Mouse (Mus musculus) hematopoietic stem cell, adult 5-6 weeks (primary cell): ENCODE measurements around the gene Rab3c. TPM values are rescaled to one million over a fixed set of nuclear protein-coding genes. Genes with fewer than 3 reads are reported as not detected.

Experiments
- ATAC-seq, 2 experiments: fragments of 125-278 bp in 1 of 2; replicated peaks in 1 of 2; 2 replicates each; pipeline ENCODE4 v1.8.0; 2016 to 2017; ENCODE audit warnings: inconsistent platforms in 2 of 2, mild to moderate bottlenecking in 2 of 2, moderate number of reproducible peaks in 2 of 2, low read depth in 1 of 2, moderate TSS enrichment in 1 of 2; ENCODE audit not compliant: low FRiP score in 2 of 2, poor library complexity in 2 of 2, severe bottlenecking in 2 of 2, insufficient read depth in 1 of 2, low TSS enrichment in 1 of 2
- total RNA-seq: library from RNA; stranded (forward); fragments of 172-1452, 232-1000 nt; gene quantifications from 2 replicates; pipeline ENCODE4 v1.2.3, GENCODE M21; 2017

Rab3c gene
- total RNA-seq, 1 experiment from 2014 or later, result not detected

- ATAC-seq, result no peak
Observed at GRCm38 (mm10) chr13:110219195-110219594, 61.6 kb downstream of the Rab3c start.

DNA sequence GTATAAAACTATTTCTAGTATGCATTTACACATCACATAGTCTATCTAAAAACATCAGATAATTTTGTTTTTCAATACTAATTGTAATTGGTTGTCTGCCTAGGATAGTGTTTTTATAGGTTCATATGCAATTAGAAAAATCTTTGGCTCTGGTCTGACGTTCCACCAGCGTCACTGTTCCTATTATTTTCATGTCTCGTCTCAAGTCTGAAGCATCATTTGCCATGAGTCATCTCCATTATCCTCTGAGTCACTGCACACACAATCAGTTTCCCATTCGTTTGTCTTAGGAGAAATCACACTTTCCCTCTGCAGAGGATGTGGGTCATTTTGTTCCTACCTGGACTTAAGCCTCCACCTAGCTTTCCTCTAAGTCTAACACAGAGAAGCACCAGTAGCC lies 62.3 kb downstream of the Rab3c start:
- ATAC-seq, result no peak

GRCm38 (mm10) chr13:110211526-110212075 lies 69.2 kb downstream of the Rab3c start:
- ATAC-seq, result no peak

DNA sequence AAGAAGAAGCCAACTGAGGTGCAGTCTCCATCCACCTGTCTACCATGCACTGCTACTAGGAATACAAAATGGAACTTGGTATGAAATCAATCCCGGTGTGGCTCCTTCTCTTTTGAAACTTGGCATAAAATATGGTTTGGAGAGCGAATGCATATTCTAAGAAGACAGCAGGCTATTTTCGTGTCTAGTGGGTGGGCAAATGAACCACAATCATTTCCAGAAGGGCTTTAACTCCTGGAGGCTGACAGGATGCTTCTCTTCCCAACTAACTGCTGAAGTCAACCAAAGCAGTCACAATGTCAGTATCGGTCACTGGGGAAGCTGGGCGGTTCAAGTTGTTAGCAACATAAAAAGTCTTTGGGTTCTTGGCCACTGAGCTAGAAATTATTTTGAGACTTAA lies 81.9 kb downstream of the Rab3c start:
- ATAC-seq, result no peak

- ATAC-seq, result no peak; a peak in 1 of 4 replicates
Observed at GRCm38 (mm10) chr13:110190039-110190438, 90.8 kb downstream of the Rab3c start.

DNA sequence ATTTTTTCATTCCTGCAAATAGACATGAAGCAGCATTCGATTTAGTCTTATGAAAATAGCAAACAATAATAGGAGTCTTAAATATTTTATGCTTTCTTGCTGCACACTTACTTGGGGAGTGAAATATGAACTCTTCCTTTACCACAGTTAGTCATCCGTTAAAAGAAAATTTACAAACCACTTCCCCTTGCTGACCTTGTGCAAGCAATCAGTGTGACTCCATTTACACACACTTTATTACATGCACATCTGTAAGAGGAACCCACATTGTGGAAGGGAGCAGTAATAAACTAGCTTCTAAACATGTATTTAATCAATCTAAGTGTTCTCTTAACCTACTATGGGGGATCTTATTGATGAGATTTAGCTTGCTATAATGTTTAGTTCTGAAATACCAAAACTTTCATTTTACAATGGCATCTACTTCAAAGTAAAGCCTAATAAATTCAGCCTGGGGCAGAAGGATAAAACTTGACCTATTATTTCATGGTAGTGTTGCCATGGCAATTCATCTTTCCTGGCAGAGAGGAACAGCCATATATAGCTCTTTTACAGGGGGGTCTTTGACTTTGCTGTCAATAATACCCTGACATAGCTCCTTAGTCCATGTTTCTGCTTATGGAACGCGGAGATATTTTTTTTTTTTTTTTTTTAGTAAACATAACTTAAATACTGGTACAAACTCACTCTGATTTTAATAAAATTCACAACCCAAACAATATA lies 95.7 kb downstream of the Rab3c start:
- ATAC-seq, result peak; percentile 56 to 74; a peak in 3 of 4 replicates

- no peak for ATAC-seq
Observed at GRCm38 (mm10) chr13:110175651-110176050, 105.1 kb downstream of the Rab3c start.

DNA sequence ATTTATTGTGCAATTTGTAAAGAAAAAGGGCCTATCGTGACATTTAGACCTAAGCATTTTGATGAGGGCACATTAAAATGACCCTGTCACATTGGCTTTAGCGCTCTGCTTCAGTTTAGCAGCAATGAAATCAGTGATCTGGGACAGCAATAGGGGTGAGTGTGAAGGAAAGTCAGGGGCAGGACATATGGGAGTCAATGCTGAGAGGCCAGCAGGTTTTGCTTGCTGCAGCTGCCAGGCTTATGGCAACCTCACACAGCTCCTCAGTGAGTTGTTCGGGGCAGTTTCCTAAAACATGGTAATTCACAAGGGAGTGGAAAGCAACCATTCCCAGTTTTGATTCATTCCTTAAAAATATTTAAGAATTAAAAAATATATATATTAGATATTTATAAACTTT lies 111.1 kb downstream of the Rab3c start:
- no peak for ATAC-seq

- ATAC-seq, result no peak
Observed at GRCm38 (mm10) chr13:110169152-110169551, 111.6 kb downstream of the Rab3c start.

DNA sequence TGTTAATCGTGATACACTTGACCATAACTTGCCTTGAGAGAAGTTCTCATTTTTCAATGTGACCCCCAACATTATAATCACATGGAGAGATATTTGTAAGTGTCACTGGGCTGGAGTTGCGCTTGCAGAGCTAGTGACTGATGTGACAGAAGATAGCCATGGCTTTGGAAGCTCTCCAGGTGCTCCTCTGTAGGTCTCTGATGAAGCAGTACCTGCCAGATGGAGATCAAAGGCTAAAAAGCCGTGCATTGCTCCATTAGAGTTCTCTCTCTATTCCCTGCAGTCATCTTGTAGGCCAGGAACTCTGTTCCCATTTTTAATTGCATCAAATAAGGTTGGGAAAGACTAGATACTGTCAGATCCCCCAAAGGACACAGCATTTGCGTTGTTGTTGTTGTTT lies 112.2 kb downstream of the Rab3c start:
- ATAC-seq, result no peak

GRCm38 (mm10) chr13:110166622-110167330 lies 114.0 kb downstream of the Rab3c start:
- no peak for ATAC-seq

- ATAC-seq, result no peak
Observed at GRCm38 (mm10) chr13:110159980-110160379, 120.8 kb downstream of the Rab3c start.

- ATAC-seq, result no peak
Observed at GRCm38 (mm10) chr13:110158588-110159519, 121.9 kb downstream of the Rab3c start.

DNA sequence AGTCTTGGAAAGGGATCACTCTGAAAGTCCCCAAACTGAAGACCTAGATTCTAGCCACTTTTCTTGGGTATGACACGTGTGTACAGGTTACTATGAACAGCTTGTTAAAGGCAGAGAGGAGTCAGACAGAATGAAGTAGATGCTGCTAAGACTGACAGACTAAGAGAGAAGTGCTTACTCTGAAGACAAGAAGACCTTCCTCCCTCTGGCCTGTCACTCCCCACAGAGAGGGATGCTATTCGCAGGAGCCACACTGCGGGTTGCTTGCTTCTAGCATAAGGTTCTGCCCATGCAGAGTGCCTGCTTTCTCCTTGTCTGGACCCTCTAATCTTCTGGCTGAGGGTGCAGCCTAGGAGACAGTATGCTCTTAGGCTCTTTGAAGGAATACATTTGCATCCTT lies 135.3 kb downstream of the Rab3c start:
- ATAC-seq, result no peak

DNA sequence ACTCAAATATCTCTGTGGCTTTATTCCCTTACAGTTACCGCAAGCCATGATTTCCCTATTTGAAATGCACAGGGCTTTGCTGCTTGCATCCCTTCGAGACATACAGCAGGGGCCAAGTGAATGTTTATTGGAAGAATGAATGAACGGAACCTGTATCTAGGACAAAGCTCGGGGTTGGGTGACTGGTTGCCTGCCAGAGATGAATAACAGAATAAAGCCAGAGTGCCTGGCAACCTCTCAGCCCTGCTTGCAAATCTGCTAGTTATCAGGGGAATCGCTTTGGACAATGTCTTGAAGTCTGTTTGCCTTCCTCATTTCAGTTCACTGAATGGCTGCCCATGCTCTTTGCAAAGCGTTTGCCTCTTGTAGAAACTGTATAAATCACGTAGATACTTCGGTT lies 135.8 kb downstream of the Rab3c start:
- no peak for ATAC-seq

DNA sequence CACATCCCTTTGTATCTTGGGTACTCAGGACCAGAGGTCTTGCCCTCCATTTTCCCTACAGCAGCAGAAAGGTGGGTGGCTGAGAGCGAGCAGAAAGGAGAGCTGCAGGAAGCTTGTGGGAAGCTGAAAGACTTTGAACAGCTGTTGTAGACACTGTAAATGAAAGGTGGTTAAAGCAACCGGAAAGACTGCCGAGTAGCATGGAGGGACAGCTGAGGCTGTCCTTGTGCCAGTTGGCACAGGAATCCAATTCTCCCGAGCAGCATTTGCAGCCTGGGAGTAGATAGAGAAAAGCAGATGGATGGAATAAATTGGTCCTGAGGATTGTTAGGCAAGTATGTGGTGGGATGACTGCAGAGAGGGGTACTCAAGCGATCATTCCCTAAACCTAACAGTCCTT lies 141.5 kb downstream of the Rab3c start:
- ATAC-seq, result no peak

GRCm38 (mm10) chr13:110138644-110139043 lies 142.2 kb downstream of the Rab3c start:
- no peak for ATAC-seq
